Mouse (Mus musculus) bone marrow, adult 2 months (tissue): ENCODE results near the gene Rgp1. TPM values are rescaled to one million over a fixed set of nuclear protein-coding genes. Genes with fewer than 3 reads are reported as not detected.

Experiments
- H3K27ac ChIP-seq: fragments of 200-500 bp; 2 replicates; pipeline ENCODE4 v1.5.1; 2012; ENCODE audit warnings: low read depth, mild to moderate bottlenecking, control low read depth, inconsistent platforms, low read length; ENCODE audit not compliant: control insufficient read depth, poor library complexity, insufficient read depth
- H3K4me1 ChIP-seq: fragments of 200-500 bp; 2 replicates; pipeline ENCODE4 v1.6.1; 2011; ENCODE audit warnings: low read length; ENCODE audit not compliant: control insufficient read depth, insufficient read depth
- H3K4me3 ChIP-seq: fragments of 200-500 bp; replicated peaks from 2 replicates; pipeline ENCODE3; 2011; ENCODE audit warnings: mild to moderate bottlenecking, low read depth, low read length, control low read depth; ENCODE audit not compliant: control insufficient read depth
- CTCF ChIP-seq: fragments of 200-500 bp; IDR thresholded peaks from 2 replicates; pipeline ENCODE4 v1.5.1; 2011; ENCODE audit warnings: low read length, control low read depth; ENCODE audit not compliant: control insufficient read depth, insufficient read depth
- POLR2A ChIP-seq: fragments of 200-500 bp; IDR thresholded peaks from 2 replicates; pipeline ENCODE4 v1.6.1; 2011; ENCODE audit warnings: low read depth, mild to moderate bottlenecking, control low read depth, low read length, borderline replicate concordance; ENCODE audit not compliant: control insufficient read depth
- WGBS: fragments of 180-500 bp; shearing (Covaris S2); methylation state at CpG from one replicate; pipeline ENCODE4 v1.1.7; 2018; 5-methylcytosine and 5-hydroxymethylcytosine counted together
- polyA plus RNA-seq: library from polyadenylated mRNA; stranded (reverse); fragments of >200 nt; gene quantifications from 2 replicates; pipeline ENCODE4 v1.2.4, GENCODE M21; 2011; ENCODE audit warnings: low replicate concordance; ENCODE audit not compliant: missing spikeins, insufficient read depth, insufficient read length

Rgp1 gene
- polyA plus RNA-seq, 1 experiment, result 43.5 TPM

DNA sequence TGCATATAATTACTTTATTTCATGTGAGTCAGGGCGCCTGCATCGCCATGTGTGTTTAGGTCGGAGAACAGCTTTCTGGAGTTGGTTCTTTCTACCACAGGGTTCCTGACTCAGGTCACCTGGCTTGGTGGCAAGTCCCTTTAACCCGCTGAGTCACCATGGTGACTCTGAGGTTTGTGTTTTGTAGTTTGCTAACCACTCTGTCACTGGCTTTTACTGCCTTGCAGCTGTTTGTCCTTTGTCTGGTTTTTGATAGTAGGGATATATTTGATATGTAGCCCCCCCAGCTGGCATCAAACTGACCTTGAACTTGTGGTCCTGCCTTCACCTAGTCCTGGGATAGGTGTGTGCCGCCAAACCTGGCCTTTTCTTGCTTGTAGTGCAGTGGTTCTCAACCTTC is 3.7 kb downstream of the Rgp1 start:
- 54% methylated on average over 5 of the region's 5 CpGs for WGBS
- Histone ChIP-seq H3K27ac (no peak overlapping the region), H3K4me1 (no peaks in the 10 kb centered on the region; the same call in 1 of the 2 replicates), H3K4me3 (no peak overlapping the region)
- TF ChIP-seq CTCF, result no peak
- TF ChIP-seq POLR2A, result no peak

DNA sequence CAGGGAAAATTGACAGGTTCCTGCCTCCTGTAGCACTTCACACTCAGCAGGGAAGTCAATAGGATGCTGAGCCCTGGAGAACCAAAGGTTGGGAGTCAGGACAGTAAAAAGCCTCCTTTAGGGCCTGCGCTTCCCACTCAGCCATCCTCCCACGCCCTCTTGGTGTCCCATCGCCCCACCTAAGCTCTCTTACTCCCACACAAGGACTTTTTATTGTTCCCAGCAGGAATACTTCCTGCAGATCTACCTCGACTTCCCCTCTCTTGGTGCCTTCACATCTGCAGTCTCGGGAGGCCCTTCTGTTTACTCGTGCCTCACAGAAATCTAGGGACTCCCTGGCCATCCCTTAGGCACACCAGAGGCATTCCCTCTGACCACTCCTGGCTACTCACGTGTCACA is 4.9 kb downstream of the Rgp1 start:
- H3K4me1 ChIP-seq, result no peaks in the 10 kb centered on the region; the same call in 1 of the 2 replicates
- TF ChIP-seq CTCF (no peak), POLR2A (no peak)
- no peak overlapping the region for H3K27ac ChIP-seq
- 75% methylated on average over 7 of the region's 7 CpGs for WGBS
- H3K4me3 ChIP-seq, result no peak overlapping the region

DNA sequence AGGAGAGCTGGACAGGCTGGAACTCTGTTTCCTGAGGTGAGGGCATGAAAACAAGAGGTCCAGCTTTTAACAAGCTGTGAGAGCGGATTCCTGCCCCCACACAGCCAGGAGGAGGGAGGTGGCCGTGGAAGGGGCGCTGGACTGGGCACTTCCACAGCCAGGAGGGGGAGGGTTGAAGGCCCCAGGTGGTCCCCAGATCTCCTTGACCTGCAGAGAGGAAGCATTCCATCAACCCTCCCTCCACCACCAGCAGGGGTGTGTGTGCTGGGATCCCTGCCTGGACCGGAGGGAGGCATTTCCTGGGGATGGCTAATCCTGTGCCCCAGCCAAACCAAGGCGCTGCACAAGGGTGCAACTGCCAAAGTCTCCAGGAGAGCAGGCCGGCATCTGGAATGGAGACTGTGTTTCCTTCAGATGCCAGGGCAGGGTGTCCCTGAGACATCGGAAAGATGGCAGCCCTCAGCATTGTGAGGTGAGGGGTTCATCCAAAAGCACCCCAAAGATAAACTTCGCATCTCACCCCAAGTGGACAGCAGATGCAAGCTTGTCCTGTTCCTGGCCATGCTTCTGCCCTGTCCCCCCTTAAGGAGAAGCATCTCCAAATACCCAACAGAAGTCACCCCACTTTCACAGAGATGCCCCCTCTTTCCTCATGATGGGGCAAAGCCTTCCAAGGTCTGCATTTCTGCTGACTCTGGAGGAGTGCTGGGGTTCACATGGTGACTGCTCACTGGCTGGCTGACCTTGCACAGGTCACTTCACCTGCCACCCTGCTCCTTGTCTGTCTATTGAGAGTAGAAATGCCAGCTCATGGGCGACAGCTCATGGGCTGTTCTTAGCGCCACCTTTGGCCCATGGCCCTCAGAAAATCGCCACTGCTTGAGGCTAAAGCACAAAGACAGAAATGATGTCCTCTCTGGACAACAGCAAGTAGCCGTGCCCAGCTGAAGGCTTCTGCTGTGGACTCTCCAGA is 6.2 kb downstream of the Rgp1 start, which contains the start of gene Msmp:
Msmp (minus strand) TSS at position 51 of the 973 bp plus-strand sequence.
- 78% methylated on average over 12 of the region's 12 CpGs for WGBS
- Histone ChIP-seq H3K4me1 (no peaks in the 10 kb centered on the region; the same call in 1 of the 2 replicates), H3K27ac (no peak within 1 kb of the TSS), H3K4me3 (no peak within 1 kb of the TSS)
- no peak for TF ChIP-seq POLR2A
- no peak for TF ChIP-seq CTCF

DNA sequence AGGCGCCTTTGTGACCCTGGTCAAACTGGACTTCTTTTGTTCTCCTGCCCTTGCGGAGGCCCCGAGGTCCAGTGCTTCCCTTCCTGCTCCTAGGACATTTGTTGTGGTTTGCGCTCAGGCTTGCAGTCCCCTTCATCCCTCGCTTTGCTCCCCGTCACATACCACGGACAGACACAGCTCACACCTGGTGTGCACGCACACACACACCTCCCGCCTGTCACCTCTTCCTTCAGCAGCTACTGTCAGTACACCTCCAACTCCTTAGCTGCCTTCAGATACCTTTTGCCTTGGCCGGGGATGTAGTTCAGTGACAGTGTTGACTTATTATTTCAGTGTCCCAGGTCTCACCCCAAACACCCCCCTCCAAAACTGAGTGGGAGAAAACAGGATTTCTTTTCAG is 7.2 kb downstream of the Rgp1 start:
- TF ChIP-seq CTCF, result no peak
- no peak for TF ChIP-seq POLR2A
- no peak overlapping the region for H3K4me3 ChIP-seq
- H3K27ac ChIP-seq, result no peak overlapping the region
- no peaks in the 10 kb centered on the region for H3K4me1 ChIP-seq
- WGBS, result 84% methylated on average over 10 of the region's 10 CpGs

DNA sequence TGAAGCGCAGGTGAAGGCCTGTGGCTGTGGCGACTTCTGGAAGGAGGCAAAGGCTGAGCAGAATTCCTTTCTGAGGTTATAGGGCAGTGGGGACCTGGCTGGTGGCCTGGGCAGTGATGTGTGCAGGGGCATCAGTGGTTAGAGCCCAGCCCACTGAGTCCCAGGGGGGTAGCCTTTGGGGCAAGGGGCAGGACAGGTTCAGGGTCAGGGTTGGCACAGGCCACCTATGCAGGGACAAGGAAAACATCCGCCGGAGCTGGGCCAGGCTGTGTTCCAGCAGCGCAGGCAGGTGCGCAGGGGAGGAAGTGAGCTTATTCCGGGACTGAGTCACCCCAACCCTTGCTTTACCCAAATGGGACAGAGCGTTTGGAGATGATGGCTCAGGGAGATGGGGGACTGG is 7.9 kb downstream of the Rgp1 start:
- no peak for TF ChIP-seq CTCF
- 0 out of 2 replicates have a peak, but pooled peaks have one; percentile 14 for TF ChIP-seq POLR2A
- Histone ChIP-seq H3K27ac (no peak overlapping the region), H3K4me1 (no peaks in the 10 kb centered on the region), H3K4me3 (no peak overlapping the region)
- WGBS, result 31% methylated on average over 8 of the region's 8 CpGs

DNA sequence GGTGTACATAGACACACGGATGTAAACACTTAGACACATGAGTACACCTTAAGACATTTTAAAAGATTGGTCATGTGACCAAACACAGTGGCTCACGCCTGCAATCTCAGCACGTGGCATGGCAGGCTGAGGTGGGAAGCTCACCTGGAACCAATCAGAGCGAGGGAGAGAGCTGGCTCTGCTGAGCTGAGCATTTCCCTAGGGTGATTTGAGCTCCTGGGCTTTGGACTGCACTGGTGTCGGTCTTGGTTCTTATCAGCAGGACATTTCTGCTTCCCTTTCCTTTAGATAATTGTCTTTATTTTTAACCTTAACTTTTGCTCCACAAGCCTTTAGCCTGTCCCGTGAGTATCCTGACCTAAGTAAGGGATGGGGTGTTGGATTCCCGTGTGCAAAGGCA is 9.2 kb downstream of the Rgp1 start:
- WGBS, result 26% methylated on average over 7 of the region's 7 CpGs
- TF ChIP-seq POLR2A (no peak), CTCF (no peak)
- H3K4me1 ChIP-seq, result no peaks in the 10 kb centered on the region

DNA sequence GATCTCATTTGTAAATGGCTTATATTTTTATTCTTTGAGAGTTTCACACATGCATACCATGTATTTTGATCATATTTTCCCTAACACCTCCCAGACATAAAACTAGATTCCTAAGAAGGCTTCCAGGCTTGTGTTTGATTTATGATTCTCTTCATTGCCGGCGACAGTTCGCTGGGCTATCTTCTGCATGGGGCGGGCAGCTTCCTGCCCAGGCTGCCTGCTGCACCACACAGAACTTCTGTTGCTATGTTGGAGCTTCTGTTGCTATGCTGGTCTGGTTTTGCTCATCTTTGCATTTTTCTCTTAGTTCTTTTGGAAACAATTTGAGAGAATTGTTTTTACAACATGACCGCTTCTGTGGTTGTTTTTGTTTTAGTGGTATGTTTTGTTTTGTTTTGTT is 13.0 kb downstream of the Rgp1 start:
- H3K4me3 ChIP-seq, result no peak overlapping the region
- 19% methylated on average over 5 of the region's 5 CpGs for WGBS
- TF ChIP-seq CTCF (no peak), POLR2A (no peak)
- H3K4me1 ChIP-seq, result no peaks in the 10 kb centered on the region
- no peak overlapping the region for H3K27ac ChIP-seq

More for the DNA sequence above, 9.2 kb downstream of the Rgp1 start:
- Histone ChIP-seq H3K27ac (no peak overlapping the region), H3K4me3 (no peak overlapping the region)

DNA sequence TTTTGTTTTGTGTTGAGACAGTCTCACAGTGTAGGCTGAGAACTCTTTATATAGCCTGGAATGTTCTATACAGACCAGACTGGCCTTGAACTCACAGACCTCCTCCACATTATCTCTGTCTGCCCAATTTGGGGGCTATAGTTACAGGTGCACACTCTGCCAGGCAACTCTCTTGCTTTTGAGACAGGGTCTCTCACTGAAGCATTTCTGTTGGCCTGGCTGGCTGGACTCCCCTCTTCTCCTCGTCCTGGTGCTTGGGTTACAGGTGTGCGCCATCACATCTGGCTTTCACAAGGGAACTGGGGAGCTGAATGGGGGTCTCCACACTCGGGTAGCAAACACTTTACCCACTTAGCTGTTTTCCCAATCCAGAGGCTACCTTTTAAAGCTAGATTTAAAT is 13.4 kb downstream of the Rgp1 start:
- WGBS, result 66% methylated on average over 3 of the region's 3 CpGs
- no peaks in the 10 kb centered on the region for H3K4me1 ChIP-seq
- H3K4me3 ChIP-seq, result no peak overlapping the region
- no peak overlapping the region for H3K27ac ChIP-seq
- no peak for TF ChIP-seq POLR2A
- TF ChIP-seq CTCF, result no peak
